Mouse (Mus musculus) G1E (cell line): ENCODE data around the gene Hist1h3e. TPM values are rescaled to one million over a fixed set of nuclear protein-coding genes. Genes with fewer than 3 reads are reported as not detected.
"Not testable (repeated sequence)": the region's sequence is repeated elsewhere in the genome, so short reads cannot be mapped to it uniquely, and the experiment has no call there.

Experiments
- ATAC-seq: 2 replicates; pipeline ENCODE4 v1.8.0; 2016; ENCODE audit warnings: mild to moderate bottlenecking; ENCODE audit not compliant: insufficient number of reproducible peaks, poor library complexity, low FRiP score, severe bottlenecking; ENCODE audit errors: extremely low read depth
- DNase-seq: peaks from one replicate; pipeline ENCODE4 v3.0.0; 2012; ENCODE audit warnings: low spot score
- H3K27me3 ChIP-seq: 2 replicates; pipeline ENCODE4 v1.6.1; 2012; ENCODE audit warnings: mild to moderate bottlenecking, low read length, inconsistent platforms; ENCODE audit not compliant: insufficient read depth
- H3K36me3 ChIP-seq: replicated peaks from 2 replicates; pipeline ENCODE3; 2012; ENCODE audit warnings: mild to moderate bottlenecking, inconsistent platforms
- H3K4me1 ChIP-seq: 2 replicates; pipeline ENCODE4 v1.6.1; 2012; ENCODE audit warnings: low read depth, low read length, inconsistent platforms, mixed read lengths; ENCODE audit not compliant: insufficient read depth
- H3K4me3 ChIP-seq: 2 replicates; pipeline ENCODE4 v1.5.1; 2012; ENCODE audit warnings: low read depth, mild to moderate bottlenecking, inconsistent platforms, low read length, moderate library complexity, mixed read lengths
- H3K9me3 ChIP-seq: replicated peaks from 2 replicates; pipeline ENCODE4 v1.6.1; 2012; ENCODE audit warnings: inconsistent platforms
- CTCF ChIP-seq: IDR thresholded peaks from 2 replicates; pipeline ENCODE4 v1.5.1; 2012; ENCODE audit warnings: low read depth, low read length, inconsistent platforms, mixed read lengths
- GATA1 ChIP-seq: IDR thresholded peaks from 2 replicates; pipeline ENCODE4 v1.6.1; 2012; ENCODE audit warnings: borderline replicate concordance, low read length, inconsistent platforms, mixed read lengths
- GATA2 ChIP-seq: IDR thresholded peaks from 2 replicates; pipeline ENCODE4 v1.6.1; 2012; ENCODE audit warnings: low read depth, low read length, inconsistent platforms, borderline replicate concordance
- POLR2AphosphoS5 ChIP-seq: IDR thresholded peaks from 2 replicates; pipeline ENCODE4 v1.6.1; 2012; ENCODE audit warnings: low read depth, low read length, inconsistent platforms; ENCODE audit not compliant: insufficient replicate concordance
- TAL1 ChIP-seq: conservative IDR thresholded peaks from 2 replicates; pipeline ENCODE4 v1.6.1; 2012; ENCODE audit warnings: low read depth, low read length, inconsistent platforms, mixed read lengths
- polyA plus RNA-seq: library from polyadenylated mRNA; stranded (reverse); fragments of >175 nt; gene quantifications from 2 replicates; pipeline ENCODE4 v1.2.3, GENCODE M21; 2012
- total RNA-seq, 2 experiments: library from RNA; stranded (forward) in 1 of 2; stranded (reverse) in 1 of 2; fragments of 200-1000 nt in 1 of 2; fragments of >200 nt in 1 of 2; fragmentation: Nextera tagmentation in 1 of 2; gene quantifications; 2 replicates each; pipeline ENCODE4 v1.2.3; 2014 to 2017

Gene Hist1h3e
- total and polyA plus RNA-seq, 3 experiments, result 6.8 to 466 (median 426) TPM

GRCm38 (mm10) chr13:23560699-23561098 lies 1.5 kb downstream of the Hist1h3e start:
- not testable (repeated sequence) for DNase-seq
- H3K4me1 ChIP-seq, result peaks cover 25% of the 10 kb centered on the region

GRCm38 (mm10) chr13:23556906-23557305 lies 5.3 kb downstream of the Hist1h3e start:
- Histone ChIP-seq H3K4me3 (no peak overlapping the region; the same call in 1 of the 2 replicates), H3K9me3 (no peaks in the 10 kb centered on the region), H3K4me1 (peaks cover 28% of the 10 kb centered on the region), H3K27me3 (no peaks in the 10 kb centered on the region), H3K36me3 (no peaks in the 10 kb centered on the region)
- DNase-seq (no peak), ATAC-seq (no peak)
- TF ChIP-seq TAL1 (no peak), GATA1 (no peak), POLR2AphosphoS5 (peak; percentile 63; the same call in 1 of the 2 replicates), GATA2 (no peak), CTCF (no peak)

More at GRCm38 (mm10) chr13:23560699-23561098, 1.5 kb downstream of the Hist1h3e start:
- not testable (repeated sequence) for H3K4me3 ChIP-seq, H3K27me3 ChIP-seq, H3K9me3 ChIP-seq, H3K36me3 ChIP-seq, ATAC-seq
- TF ChIP-seq POLR2AphosphoS5, result peak; percentile 97; the same call in 1 of the 2 replicates

- peaks cover 31% of the 10 kb centered on the region for H3K4me1 ChIP-seq
Measured at GRCm38 (mm10) chr13:23555839-23556416, 6.2 kb downstream of the Hist1h3e start.

GRCm38 (mm10) chr13:23554925-23555838 lies 7.0 kb downstream of the Hist1h3e start:
- Histone ChIP-seq H3K9me3 (no peaks in the 10 kb centered on the region), H3K4me3 (peak overlapping the region; percentile 68), H3K27me3 (no peaks in the 10 kb centered on the region), H3K36me3 (no peaks in the 10 kb centered on the region), H3K4me1 (peaks cover 37% of the 10 kb centered on the region)
- peak; percentile 14 for DNase-seq
- ATAC-seq, result peak; percentile 47
- 0 out of 2 replicates have a peak, but pooled peaks have one; percentile 89 for TF ChIP-seq POLR2AphosphoS5
- TF ChIP-seq GATA1, result no peak

More at GRCm38 (mm10) chr13:23555839-23556416, 6.2 kb downstream of the Hist1h3e start:
- no peaks in the 10 kb centered on the region for H3K9me3 ChIP-seq
- ATAC-seq (peak; percentile 48), DNase-seq (no peak)
- no peaks in the 10 kb centered on the region for H3K27me3 ChIP-seq
- H3K36me3 ChIP-seq, result no peaks in the 10 kb centered on the region
- TF ChIP-seq GATA2 (no peak), POLR2AphosphoS5 (peak; percentile 96; the same call in 1 of the 2 replicates)
- H3K4me3 ChIP-seq, result peak overlapping the region; percentile 68

GRCm38 (mm10) chr13:23554393-23554792 lies 7.8 kb downstream of the Hist1h3e start:
- Histone ChIP-seq H3K4me1 (peaks cover 39% of the 10 kb centered on the region), H3K36me3 (no peaks in the 10 kb centered on the region), H3K27me3 (no peaks in the 10 kb centered on the region), H3K4me3 (peak overlapping the region; percentile 68; the same call in 1 of the 2 replicates), H3K9me3 (no peaks in the 10 kb centered on the region)
- ATAC-seq (no peak), DNase-seq (no peak)
- TF ChIP-seq TAL1, result no peak

GRCm38 (mm10) chr13:23552962-23553361 lies 9.2 kb downstream of the Hist1h3e start, which contains the start of gene Hist1h1d:
Gene Hist1h1d (plus strand): TSS chr13:23553262.
- DNase-seq (no peak), ATAC-seq (no peak)
- Histone ChIP-seq H3K9me3 (no peaks in the 10 kb centered on the region), H3K4me1 (peaks cover 43% of the 10 kb centered on the region), H3K27me3 (no peaks in the 10 kb centered on the region), H3K4me3 (no peak within 1 kb of the TSS), H3K36me3 (no peaks in the 10 kb centered on the region)
- TF ChIP-seq GATA2, result no peak
- TF ChIP-seq GATA1, result no peak
- TF ChIP-seq CTCF, result no peak
- TF ChIP-seq POLR2AphosphoS5, result no peak
- no peak for TF ChIP-seq TAL1
